Mouse (Mus musculus): ENCODE data around the gene Gm5741.
"Not testable (repeated sequence)": the region's sequence is repeated elsewhere in the genome, so short reads cannot be mapped to it uniquely, and the experiment has no call there.

The Gm5741 gene

GRCm38 (mm10) chr8:85067982-85068381, at the start of gene Gm5741:
TSS of gene Gm5741 (minus strand) at chr8:85067982.
- no peak for DNase-seq (ENCODE audit: low read depth)

GRCm38 (mm10) chr8:85116984-85117383, 49.2 kb upstream of the Gm5741 start:
- no peak for DNase-seq (ENCODE audit: low read depth)

- DNase-seq (ENCODE audit: low read depth): no peak
Observed at GRCm38 (mm10) chr8:85115501-85115900, 47.7 kb upstream of the Gm5741 start.

- DNase-seq (ENCODE audit: low read depth): no peak
Observed at GRCm38 (mm10) chr8:85113241-85113640, 45.5 kb upstream of the Gm5741 start.

- no peak for DNase-seq (ENCODE audit: low read depth)
Observed at GRCm38 (mm10) chr8:85100076-85100665, 32.4 kb upstream of the Gm5741 start.

- no peak for DNase-seq (ENCODE audit: low read depth)
Observed at GRCm38 (mm10) chr8:85096850-85097249, 29.1 kb upstream of the Gm5741 start.

GRCm38 (mm10) chr8:85096196-85096595, 28.4 kb upstream of the Gm5741 start:
- DNase-seq (ENCODE audit: low read depth): no peak

- DNase-seq (ENCODE audit: low read depth): no peak
Observed at GRCm38 (mm10) chr8:85095566-85095965, 27.8 kb upstream of the Gm5741 start.

GRCm38 (mm10) chr8:85095051-85095450, 27.3 kb upstream of the Gm5741 start:
- DNase-seq (ENCODE audit: low read depth): no peak

- no peak for DNase-seq (ENCODE audit: low read depth)
Observed at GRCm38 (mm10) chr8:85091526-85092090, 23.8 kb upstream of the Gm5741 start.

- no peak for DNase-seq (ENCODE audit: low read depth)
Observed at GRCm38 (mm10) chr8:85090856-85091255, 23.1 kb upstream of the Gm5741 start.

GRCm38 (mm10) chr8:85088771-85089170, 21.0 kb upstream of the Gm5741 start:
- DNase-seq (ENCODE audit: low read depth): no peak

GRCm38 (mm10) chr8:85086238-85086637, 18.5 kb upstream of the Gm5741 start:
- DNase-seq (ENCODE audit: low read depth): no peak

GRCm38 (mm10) chr8:85084633-85085032, 16.9 kb upstream of the Gm5741 start:
- DNase-seq (ENCODE audit: low read depth): no peak

GRCm38 (mm10) chr8:85083108-85083813, 15.5 kb upstream of the Gm5741 start, which contains the start of gene Man2b1:
TSS of gene Man2b1 (plus strand) at chr8:85083270.
- DNase-seq (ENCODE audit: low read depth): peak; percentile 88

- DNase-seq (ENCODE audit: low read depth): not testable (repeated sequence)
Observed at GRCm38 (mm10) chr8:85082169-85082568, 14.4 kb upstream of the Gm5741 start.

GRCm38 (mm10) chr8:85081216-85081555, 13.4 kb upstream of the Gm5741 start, which contains the start of gene Wdr83:
TSS of gene Wdr83 (minus strand) at chr8:85081306.
- DNase-seq (ENCODE audit: low read depth): peak; percentile 82

- DNase-seq (ENCODE audit: low read depth): peak; percentile 68
Observed at GRCm38 (mm10) chr8:85080532-85081215, 12.9 kb upstream of the Gm5741 start, which contains the start of gene Wdr83os. TSS of gene Wdr83os (plus strand) at chr8:85080740.

GRCm38 (mm10) chr8:85080214-85080531, 12.4 kb upstream of the Gm5741 start:
- no peak for DNase-seq (ENCODE audit: low read depth)

GRCm38 (mm10) chr8:85076993-85077392, 9.2 kb upstream of the Gm5741 start:
- peak; percentile 75 for DNase-seq (ENCODE audit: low read depth)

GRCm38 (mm10) chr8:85076001-85076400, 8.2 kb upstream of the Gm5741 start:
- DNase-seq (ENCODE audit: low read depth): no peak

- no peak for DNase-seq (ENCODE audit: low read depth)
Observed at GRCm38 (mm10) chr8:85074617-85075016, 6.8 kb upstream of the Gm5741 start.

- no peak for DNase-seq (ENCODE audit: low read depth)
Observed at GRCm38 (mm10) chr8:85074167-85074566, 6.4 kb upstream of the Gm5741 start.

Measured in c-Kit-positive CD71-negative TER-119-negative erythroid progenitor cells, embryonic 14.5 days (primary cell).